Mouse (Mus musculus): ENCODE measurements around the gene Gm10382.
"Not testable (repeated sequence)": the region's sequence is repeated elsewhere in the genome, so short reads cannot be mapped to it uniquely, and the experiment has no call there.

The Gm10382 gene

DNA sequence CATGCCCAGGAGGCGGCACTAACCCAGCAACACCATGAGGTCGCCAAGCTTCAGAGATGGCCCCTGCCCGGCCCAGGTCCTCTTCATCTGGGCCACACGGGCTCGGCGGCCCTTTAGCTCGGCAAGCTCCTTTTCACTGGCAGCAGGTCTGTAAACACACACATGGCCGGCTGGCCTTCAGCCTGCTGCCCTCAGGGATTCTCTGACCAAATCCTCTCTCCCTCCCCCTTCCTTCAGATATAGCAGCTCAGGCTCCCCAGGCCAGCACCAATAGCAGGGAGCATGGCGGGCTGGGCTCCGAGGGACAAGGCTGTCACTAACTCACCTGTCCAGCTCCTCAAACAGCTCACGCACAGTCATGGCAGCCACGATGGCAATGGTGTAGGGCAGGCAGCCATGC lies 29.5 kb downstream of the Gm10382 start:
- DNase-seq (ENCODE audit: low spot score): no peak

DNA sequence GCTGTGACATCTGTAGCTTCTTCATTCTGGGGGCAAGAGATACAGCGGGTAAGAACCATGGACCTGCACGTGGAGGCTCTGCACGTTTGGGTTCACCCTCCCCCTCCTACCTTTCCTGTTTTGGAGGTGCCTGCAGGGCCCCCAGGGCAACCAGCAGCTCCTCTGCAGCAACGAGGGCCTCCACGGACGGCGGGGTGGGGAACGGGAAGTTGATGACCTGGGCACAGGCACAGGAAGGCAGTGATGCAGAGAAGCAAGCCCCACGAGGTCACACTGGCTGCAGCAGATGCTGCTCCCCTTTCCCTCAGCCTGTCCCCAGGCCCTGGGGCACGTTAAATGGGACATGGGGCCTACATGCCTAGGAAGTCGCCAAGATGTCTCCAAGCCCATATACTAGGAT lies 30.0 kb downstream of the Gm10382 start:
- no peak for DNase-seq (ENCODE audit: low spot score)

DNA sequence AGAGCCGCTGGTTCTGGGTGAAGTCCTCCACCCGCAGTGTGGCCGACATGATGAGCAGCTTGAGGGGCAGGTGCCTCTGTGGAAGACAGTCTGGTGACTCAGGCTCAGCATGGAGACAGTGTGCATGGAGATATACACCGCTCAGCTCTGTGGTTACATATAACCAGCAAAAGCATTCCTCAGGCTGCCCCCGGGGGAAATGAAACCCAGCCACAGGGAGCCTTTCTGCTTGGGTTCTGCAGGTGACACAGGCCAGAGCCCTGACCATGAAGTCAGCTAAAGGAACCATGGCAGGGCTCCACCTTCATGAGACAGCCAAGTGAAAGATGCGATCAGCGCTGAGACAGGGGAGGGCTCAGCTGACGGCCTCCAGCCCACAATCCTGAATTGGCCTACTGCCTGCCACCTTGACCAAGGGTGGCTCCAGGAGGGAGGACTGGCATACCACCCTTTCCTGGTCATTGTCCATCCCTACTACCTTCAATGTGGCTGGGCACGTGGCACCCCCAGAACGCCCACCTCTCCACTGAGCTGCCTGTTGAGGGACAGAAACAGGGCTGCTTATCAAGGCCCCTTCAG lies 36.7 kb downstream of the Gm10382 start:
- DNase-seq (ENCODE audit: low spot score): peak; percentile 22

DNA sequence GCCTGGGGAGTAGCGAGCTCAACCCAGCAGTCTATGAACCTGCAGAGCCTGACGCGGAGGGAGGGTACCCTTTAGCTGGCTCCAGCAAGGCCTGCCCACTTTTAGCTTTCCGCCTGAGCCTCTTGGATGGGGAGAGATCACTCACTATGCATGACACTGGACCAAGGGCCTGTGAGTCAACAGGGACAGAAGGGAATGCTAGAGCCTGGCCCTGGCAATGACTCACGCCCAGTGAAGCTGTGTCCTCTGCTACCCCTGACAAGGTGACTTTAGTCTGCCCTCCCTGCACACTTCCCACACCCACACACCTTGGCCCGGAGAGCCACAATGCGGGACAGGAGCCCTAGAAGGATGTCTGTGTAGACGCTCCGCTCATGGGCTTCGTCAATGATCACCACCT lies 37.2 kb downstream of the Gm10382 start:
- no peak for DNase-seq (ENCODE audit: low spot score)

DNA sequence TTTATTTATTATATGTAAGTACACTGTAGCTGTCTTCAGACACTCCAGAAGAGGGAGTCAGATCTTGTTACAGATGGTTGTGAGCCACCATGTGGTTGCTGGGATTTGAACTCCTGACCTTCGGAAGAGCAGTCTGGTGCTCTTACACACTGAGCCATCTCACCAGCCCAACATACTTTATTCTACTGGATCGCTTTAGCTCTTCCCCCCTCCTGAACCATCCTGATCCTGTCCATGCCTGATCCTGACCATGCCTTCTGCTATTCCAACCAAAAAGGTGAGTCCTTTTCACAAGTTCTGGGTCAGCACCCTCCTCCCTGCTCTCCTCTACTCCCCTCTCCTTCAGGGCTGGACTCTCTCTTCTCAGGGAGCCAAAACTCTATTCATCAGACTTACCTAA lies 43.2 kb downstream of the Gm10382 start:
- DNase-seq (ENCODE audit: low spot score): not testable (repeated sequence)

DNA sequence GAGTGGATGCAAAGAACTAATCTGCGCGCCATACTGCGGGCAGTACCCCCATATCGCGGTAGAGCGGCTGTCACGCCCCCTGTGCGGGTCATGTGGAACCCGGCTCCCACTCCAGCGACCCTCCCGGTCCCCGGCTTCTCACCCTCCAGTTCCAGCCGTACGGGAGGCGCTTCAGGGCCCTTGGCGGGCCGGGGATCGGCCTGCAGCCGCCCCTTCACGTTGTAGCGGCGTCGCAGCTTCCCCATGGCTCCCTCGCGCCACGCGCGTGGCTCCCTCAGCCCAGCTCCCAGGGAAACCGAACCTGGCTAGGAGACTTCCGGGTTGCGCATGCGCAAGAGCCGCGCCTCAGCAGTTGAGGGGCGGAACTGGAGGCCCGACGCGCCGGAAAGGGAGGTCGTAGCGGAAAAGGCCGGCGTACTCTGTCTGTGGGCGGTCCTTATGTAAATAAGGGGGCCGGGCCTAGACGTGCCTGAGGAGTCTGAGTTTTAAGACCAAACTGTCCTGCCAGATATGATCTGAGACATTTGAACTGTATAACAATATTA lies 44.7 kb downstream of the Gm10382 start, which contains the start of gene Dhx37:
Gene Dhx37, minus strand, starts transcription at position 329 of the 545 bp plus-strand sequence.
- DNase-seq (ENCODE audit: low spot score): peak; percentile 97

DNA sequence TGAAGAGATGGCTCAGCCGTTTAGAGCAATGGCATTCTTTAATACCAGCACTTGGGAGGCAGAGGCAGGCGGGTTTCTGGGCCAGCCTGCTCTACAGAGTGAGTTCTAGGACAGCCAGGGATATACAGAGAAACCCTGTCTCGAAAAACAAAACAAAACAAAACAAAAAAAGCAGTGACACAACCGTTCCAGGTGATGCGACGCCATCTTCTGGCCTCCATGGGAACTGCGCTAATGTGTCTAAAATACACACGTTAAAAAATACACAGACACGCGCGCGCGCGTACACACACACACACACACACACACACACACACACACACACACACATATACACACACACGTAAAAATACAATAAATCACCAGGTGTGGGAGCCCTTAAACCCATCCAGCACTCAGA lies 45.2 kb downstream of the Gm10382 start:
- DNase-seq (ENCODE audit: low spot score): not testable (repeated sequence)

Data from MN1 (cell line).